Mouse (Mus musculus) lung, postnatal 10 days (tissue): ENCODE results near the gene Ak8.

ENCODE experiments used
- DNase-seq: peaks from one replicate; pipeline ENCODE4 v3.0.0; 2021

The Ak8 gene

DNA sequence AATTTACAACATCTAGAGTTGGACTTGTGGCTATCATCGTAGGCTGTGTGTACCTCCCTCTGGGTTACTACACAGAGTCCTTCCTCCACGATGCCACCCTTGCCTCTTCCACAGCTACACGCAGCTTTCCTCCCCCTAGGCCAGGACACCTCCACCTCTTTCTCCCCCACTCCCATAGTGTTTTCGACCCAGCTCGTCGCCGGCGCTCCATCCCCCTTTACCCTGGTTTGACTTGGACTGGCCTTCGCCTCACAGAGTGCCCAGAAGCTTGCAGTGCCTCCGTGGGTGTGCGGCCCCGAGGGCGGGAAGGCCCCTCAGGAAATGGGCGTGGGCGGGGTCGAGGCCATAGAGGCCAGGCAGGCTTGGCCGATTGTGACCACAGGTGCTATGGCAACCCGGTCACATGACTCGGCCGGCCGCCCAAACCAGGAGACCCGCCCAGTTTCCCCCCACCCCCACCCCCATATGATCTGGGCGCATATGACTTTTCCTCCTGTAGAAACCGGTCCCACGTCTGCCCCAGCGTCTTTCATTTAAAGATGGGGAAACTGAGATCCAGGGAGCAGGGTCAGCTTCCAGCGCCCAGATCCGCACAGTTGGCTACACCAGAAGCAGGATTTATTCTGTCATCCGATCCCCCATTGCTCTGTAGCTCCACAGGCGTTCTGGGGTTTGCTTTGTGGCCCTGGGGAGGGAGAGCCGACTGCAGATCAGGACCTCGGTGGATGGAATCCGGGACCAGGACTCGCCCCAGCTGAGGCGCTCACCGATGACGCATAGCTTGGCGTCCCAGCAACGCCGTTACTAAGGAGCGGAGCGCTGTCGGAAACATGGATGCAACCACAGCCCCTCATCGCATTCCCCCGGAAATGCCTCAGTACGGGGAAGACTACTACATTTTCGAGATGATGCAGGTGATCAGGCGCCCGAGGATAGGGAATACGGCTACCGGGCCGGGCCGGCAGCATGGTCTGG, at the start of gene Ak8, which contains the start of gene Spaca9:
Ak8 (plus strand) TSS at position 804 of the 975 bp plus-strand sequence.
Spaca9 (minus strand) TSS at position 367 of the 975 bp plus-strand sequence.
- DNase-seq: peak; percentile 92

DNA sequence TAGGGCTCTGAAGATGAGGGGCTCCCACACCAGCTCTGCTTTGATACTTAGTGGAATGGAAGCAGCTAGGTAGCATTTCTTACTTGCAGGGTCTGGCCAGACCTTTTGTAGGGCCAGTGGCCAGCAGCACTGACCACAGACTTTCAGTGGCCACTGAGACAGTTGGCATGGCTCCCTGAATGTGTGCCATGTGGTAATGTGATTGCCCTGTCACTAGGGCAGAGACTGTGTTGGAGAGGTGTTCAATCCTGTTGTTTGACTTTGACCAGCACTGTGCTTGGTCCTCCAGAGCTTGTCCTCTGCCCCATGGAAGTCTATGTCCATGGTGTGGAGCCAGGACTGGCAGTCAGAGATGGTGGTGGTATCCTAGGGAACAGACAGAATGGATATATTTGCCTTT, 49.4 kb upstream of the Ak8 start:
- DNase-seq: no peak

DNA sequence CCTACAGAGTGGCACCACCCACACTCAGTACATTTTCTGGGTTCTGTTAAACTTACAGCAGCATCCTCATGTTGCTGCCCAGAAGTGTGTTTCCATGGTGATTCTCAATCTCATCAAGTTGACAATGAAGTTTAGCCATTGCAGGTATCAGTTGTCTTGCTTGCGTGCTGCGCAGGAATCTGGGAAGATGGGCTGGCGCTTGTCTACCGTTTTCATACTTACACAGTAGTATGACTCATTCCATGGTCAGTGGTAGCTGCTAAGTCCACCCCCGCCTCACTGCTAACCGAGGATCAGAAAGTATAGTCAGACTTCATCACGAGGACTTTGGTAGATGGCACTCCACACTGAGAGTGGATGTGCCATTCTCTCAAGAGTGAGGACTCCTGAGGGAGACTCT, 46.6 kb upstream of the Ak8 start:
- DNase-seq: no peak

GRCm38 (mm10) chr2:28654295-28654694, 45.7 kb upstream of the Ak8 start:
- DNase-seq: peak; percentile 40

- peak; percentile 25 for DNase-seq
Measured at GRCm38 (mm10) chr2:28656216-28656615, 43.7 kb upstream of the Ak8 start.

GRCm38 (mm10) chr2:28662891-28663290, 37.1 kb upstream of the Ak8 start:
- no peak for DNase-seq

DNA sequence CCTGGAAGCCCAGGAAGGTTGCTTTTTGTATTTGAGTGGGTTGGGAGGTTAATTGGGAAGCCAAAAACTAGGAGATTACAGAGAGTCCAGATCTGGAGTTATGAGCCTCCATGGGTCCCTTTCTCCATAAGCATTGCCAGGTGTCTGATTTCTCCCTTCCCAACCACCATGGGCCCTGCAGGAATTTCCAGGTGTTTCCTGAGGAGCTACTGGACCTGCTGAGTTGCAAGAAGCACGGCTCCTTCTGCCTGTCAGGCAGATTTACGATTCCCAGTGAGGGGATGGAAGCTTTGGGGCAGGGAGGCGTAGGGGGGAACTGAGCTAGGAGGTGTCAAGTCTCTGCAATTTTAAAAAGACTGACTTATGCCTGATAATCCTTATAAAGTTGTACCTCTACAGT, 34.1 kb upstream of the Ak8 start:
- no peak for DNase-seq

DNA sequence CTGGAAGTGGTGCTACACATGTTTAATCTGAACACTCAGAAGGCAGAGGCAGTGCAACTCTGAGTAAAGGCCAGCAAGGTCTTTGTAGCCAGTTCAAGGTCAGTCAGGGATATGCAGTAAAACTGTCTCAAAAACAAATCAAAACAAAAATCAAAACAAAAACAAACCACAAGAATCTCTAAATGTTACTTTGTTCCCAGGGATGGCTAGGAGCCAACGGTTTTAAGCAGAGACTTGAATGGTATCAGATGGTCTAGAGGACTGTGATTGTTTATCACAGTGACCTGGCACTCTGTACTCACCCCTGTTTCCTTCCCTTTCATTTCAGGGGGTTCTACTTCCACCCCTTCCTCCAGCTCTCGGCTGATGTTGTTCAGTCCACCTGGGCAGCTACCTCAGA, 28.5 kb upstream of the Ak8 start:
- DNase-seq: no peak

GRCm38 (mm10) chr2:28676005-28676404, 24.0 kb upstream of the Ak8 start:
- no peak for DNase-seq

DNA sequence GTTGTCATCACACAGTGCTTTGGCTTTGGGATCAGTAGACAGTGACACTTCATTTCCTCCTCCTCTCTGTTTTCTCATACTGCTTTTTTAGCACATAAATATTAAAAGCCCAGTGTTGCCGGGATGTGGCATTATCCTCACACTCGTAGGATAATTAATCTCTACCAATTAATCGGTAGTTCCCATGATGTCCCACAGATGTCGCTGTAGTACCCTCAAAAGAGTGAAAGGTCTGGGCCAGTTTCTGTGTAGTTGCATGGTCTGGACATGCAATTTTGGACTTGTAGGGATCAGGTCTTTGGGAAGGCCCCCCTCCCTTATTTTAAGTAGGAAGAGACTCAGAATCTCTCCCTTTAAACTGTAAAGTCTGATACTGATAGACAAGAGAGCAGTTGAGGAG, 19.3 kb upstream of the Ak8 start:
- peak; percentile 39 for DNase-seq

DNA sequence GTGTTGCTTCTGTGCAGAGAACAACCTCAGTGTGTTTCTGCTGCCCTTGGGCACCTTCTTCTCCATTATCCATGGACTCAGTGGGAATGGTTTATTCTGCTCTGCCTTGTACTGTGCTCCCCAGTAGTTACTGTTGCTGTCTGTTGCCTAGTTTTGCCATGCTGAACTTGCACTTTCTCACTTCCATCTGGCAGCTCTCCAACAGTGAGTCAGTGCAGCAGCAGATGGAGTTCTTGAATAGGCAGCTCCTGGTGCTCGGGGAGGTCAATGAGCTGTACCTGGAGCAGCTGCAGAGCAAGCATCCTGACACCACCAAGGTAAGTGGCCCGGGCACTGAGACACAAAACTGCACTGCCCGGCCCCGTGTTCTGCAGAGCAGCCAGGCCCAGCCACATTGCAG, 18.2 kb upstream of the Ak8 start:
- DNase-seq: peak; percentile 34

GRCm38 (mm10) chr2:28685895-28686294, 14.1 kb upstream of the Ak8 start:
- DNase-seq: no peak

DNA sequence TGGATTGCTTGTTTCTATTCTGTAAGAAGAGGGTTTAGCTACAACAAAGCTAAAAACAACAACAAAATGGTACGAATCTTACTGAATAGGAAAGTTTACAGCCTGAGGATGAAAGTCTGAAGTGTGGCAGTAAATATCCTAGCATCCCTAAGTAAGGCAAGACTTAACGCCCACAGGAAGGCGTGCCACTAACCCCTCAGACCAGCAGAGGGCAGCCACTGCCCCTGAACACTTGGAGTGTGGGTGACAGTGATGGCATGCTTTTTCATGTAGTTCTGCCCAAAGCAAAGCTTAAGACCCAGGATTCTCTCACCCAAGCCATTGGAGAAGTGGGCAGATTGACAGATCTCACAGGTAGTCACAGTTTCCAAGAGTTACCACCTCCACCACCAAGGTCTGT, 11.5 kb upstream of the Ak8 start:
- DNase-seq: peak; percentile 55

DNA sequence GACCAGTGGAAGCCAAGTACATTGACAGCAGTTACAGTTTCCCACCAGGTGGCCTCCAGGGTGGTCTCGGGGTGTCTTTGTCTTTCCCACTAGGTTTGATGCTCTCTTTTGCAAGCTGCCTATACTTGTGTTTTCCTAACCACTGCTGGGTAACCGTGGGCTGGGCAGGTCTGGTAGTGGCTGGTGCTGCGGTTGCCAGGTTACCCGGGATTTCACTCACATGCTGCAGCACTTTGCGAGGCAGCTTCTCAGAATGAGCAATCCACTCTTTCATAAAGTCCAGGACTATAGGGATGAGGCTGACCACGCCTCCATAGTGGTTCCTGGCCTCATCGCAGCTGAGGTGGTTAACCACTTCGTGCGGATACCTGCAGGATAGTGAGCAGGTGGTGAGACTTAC, 7.3 kb upstream of the Ak8 start:
- DNase-seq: no peak

GRCm38 (mm10) chr2:28698566-28698965, 1.4 kb upstream of the Ak8 start:
- no peak for DNase-seq

- DNase-seq: no peak
Measured at GRCm38 (mm10) chr2:28701646-28702262, 1.8 kb downstream of the Ak8 start.

DNA sequence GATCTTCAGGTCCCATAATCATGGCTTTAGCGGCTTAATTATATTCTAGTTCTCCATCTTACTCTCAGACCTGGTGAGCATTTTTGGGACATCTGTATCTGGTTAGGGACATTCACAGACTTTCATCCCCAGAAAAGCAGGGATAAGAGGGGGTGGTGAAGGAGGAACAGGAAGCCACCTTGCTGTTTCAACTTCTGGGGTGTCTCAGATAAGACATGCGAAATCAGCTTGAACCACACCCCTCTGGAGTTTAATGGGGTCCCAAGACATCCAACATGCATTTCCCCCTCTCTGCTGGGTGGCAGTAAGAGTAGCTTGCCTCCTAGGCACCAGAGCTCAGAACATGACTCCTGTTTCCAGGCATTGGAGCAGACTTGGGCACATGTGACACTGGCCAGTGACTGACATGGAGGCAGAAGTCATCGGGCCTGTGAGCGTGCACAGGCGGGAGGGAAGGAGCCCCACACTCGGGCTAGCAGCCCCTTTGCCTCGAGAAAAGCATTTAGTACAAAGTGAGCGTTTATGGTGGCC, 6.2 kb downstream of the Ak8 start:
- no peak for DNase-seq

- DNase-seq: no peak
Measured at GRCm38 (mm10) chr2:28706787-28707186, 6.8 kb downstream of the Ak8 start.

DNA sequence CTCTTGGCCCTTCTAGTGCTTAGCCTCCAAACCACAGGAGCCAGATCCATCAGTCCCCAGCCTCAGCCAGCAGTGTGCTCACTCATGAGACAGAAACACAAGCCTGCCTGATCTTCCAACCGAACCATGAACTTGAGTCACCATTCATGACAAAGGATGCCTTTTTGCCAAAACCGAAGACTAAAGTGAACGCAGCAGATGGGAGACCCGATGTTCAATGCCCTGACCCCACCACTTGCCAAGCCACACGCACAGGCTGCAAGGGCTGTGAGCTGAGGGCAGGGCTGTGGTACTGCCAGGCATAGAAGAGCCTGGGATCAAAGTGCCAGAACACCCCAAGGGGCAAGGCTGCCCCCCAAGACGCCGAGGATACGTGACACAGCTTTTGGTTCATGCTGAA, 13.1 kb downstream of the Ak8 start:
- no peak for DNase-seq

GRCm38 (mm10) chr2:28722419-28722818, 22.5 kb downstream of the Ak8 start:
- no peak for DNase-seq

DNA sequence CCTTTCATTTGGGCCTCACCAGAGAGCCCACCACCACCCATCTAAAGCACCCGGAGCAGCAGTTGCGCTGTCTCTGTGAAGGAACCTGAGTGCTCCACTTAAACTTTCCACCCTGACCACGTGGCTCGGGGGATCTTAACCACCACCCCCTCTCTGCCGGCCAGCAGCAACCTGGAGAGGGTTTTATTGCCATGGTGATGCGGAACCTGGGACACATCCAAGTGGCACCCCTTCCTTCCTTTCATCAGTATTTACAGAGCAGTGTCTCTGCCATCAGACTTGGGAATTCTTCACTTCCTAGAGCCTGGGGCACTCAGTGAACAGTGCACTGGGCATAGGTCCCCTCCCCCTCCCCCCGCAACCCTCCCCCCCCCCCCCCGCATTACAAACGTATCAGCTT, 23.9 kb downstream of the Ak8 start:
- DNase-seq: peak; percentile 52

DNA sequence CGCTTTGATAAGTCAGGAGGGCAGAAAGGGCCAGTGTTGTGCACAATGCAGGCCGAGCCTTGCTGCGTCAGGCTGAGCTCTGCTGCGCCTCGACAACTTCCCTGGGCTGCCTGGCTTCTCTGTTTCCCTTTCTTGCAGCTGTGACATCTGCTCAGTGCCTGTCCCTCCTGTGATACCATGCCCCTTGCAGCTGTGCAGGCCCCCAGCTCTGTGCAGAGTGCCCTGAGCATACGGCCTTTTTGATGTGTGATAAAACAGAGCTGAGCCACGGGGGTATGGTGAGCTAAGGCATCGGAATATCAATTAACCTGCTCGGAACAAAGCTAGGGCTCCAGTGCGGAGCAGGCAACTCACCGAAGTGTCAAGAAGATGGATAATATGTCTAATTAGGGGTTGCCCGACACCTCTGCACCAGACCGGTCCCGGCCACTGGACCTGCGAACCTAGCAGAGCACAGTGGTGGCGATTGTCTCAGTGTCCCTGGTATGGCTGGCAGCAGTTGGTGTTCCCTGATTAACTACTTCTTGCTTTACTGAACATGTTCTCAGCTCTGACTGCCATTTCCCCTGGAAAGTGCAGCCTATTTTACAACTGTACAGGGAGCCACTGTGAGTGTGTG, 27.9 kb downstream of the Ak8 start:
- no peak for DNase-seq

- no peak for DNase-seq
Measured at GRCm38 (mm10) chr2:28730676-28731075, 30.7 kb downstream of the Ak8 start.

GRCm38 (mm10) chr2:28737112-28737511, 37.1 kb downstream of the Ak8 start:
- DNase-seq: no peak
